Mouse (Mus musculus) limb, embryonic 15.5 days (tissue): Measurements from ENCODE around the gene Daam1. TPM values are rescaled to one million over a fixed set of nuclear protein-coding genes. Genes with fewer than 3 reads are reported as not detected.

ENCODE experiments used
- ATAC-seq: fragments of 200-750 bp; cut with Nextera tagmentation; 2 replicates; pipeline ENCODE4 v1.8.0; 2017; ENCODE audit warnings: low read depth, moderate TSS enrichment; ENCODE audit not compliant: insufficient number of reproducible peaks, low FRiP score, low TSS enrichment
- H3K27ac ChIP-seq: fragments of 300-500 bp; sonication (generic); 2 replicates; pipeline ENCODE4 v1.5.1; 2015; ENCODE audit warnings: moderate library complexity, mild to moderate bottlenecking, inconsistent platforms
- H3K27me3 ChIP-seq: fragments of 300-500 bp; sonication (generic); 2 replicates; pipeline ENCODE4 v1.6.1; 2015; ENCODE audit warnings: inconsistent platforms
- H3K36me3 ChIP-seq: fragments of 300-500 bp; sonication (generic); 2 replicates; pipeline ENCODE4 v1.6.1; 2015; ENCODE audit warnings: inconsistent platforms
- H3K4me1 ChIP-seq: fragments of 300-500 bp; sonication (generic); 2 replicates; pipeline ENCODE4 v1.6.1; 2015; ENCODE audit warnings: inconsistent platforms
- H3K4me2 ChIP-seq: fragments of 300-500 bp; sonication (generic); 2 replicates; pipeline ENCODE4 v1.6.1; 2015; ENCODE audit warnings: mild to moderate bottlenecking, inconsistent platforms
- H3K4me3 ChIP-seq: fragments of 300-500 bp; sonication (generic); 2 replicates; pipeline ENCODE4 v1.5.1; 2015; ENCODE audit warnings: mild to moderate bottlenecking, inconsistent platforms
- H3K9ac ChIP-seq: fragments of 300-500 bp; sonication (generic); 2 replicates; pipeline ENCODE4 v1.6.1; 2015; ENCODE audit warnings: inconsistent platforms
- H3K9me3 ChIP-seq: fragments of 300-500 bp; sonication (generic); 2 replicates; pipeline ENCODE4 v1.6.1; 2016; ENCODE audit warnings: inconsistent platforms
- WGBS: fragments of 180-500 bp; shearing (Covaris S2); methylation state at CpG from one replicate; pipeline ENCODE4 v1.1.7; 2015; 5-methylcytosine and 5-hydroxymethylcytosine counted together
- polyA plus RNA-seq: library from polyadenylated mRNA; unstranded; fragments of >200 nt; fragmentation: Nextera tagmentation; extraction: Ambion mirVana; gene quantifications from 2 replicates; pipeline ENCODE4 v1.2.1, GENCODE M21; 2015

Gene Daam1
- polyA plus RNA-seq, 1 experiment from 2014 or later = 10.5 TPM

GRCm38 (mm10) chr12:71903218-71903617 lies 72.3 kb downstream of the Daam1 start:
- Histone ChIP-seq H3K27ac (no peak overlapping the region), H3K4me3 (no peak overlapping the region), H3K9ac (no peak overlapping the region), H3K4me1 (peaks cover 24% of the 10 kb centered on the region), H3K27me3 (no peaks in the 10 kb centered on the region), H3K9me3 (no peaks in the 10 kb centered on the region), H3K36me3 (peaks cover 13% of the 10 kb centered on the region), H3K4me2 (no peak overlapping the region)
- no peak for ATAC-seq
- 92% methylated on average over 4 of the region's 4 CpGs for WGBS

GRCm38 (mm10) chr12:71904310-71904709 lies 73.4 kb downstream of the Daam1 start:
- ATAC-seq = no peak
- peaks cover 13% of the 10 kb centered on the region for H3K36me3 ChIP-seq
- WGBS = 84% methylated on average over 4 of the region's 4 CpGs

GRCm38 (mm10) chr12:71904926-71905325 lies 74.0 kb downstream of the Daam1 start:
- Histone ChIP-seq H3K4me2 (no peak overlapping the region), H3K4me3 (no peak overlapping the region), H3K36me3 (peaks cover 13% of the 10 kb centered on the region), H3K9me3 (no peaks in the 10 kb centered on the region), H3K27ac (no peak overlapping the region), H3K4me1 (peaks cover 17% of the 10 kb centered on the region), H3K27me3 (no peaks in the 10 kb centered on the region), H3K9ac (no peak overlapping the region)
- no peak for ATAC-seq
- WGBS = 79% methylated on average over 4 of the region's 4 CpGs

More at GRCm38 (mm10) chr12:71904310-71904709, 73.4 kb downstream of the Daam1 start:
- no peak overlapping the region for H3K4me3 ChIP-seq
- H3K4me1 ChIP-seq = peaks cover 17% of the 10 kb centered on the region
- no peaks in the 10 kb centered on the region for H3K9me3 ChIP-seq
- H3K27ac ChIP-seq = no peak overlapping the region
- no peak overlapping the region for H3K4me2 ChIP-seq
- no peaks in the 10 kb centered on the region for H3K27me3 ChIP-seq
- no peak overlapping the region for H3K9ac ChIP-seq

GRCm38 (mm10) chr12:71905640-71906320 lies 74.9 kb downstream of the Daam1 start:
- Histone ChIP-seq H3K9ac (no peak overlapping the region), H3K36me3 (peaks cover 13% of the 10 kb centered on the region), H3K27me3 (no peaks in the 10 kb centered on the region), H3K4me3 (no peak overlapping the region), H3K4me1 (peaks cover 17% of the 10 kb centered on the region), H3K4me2 (no peak overlapping the region), H3K9me3 (no peaks in the 10 kb centered on the region), H3K27ac (peak overlapping the region; percentile 73)
- WGBS = 70% methylated on average over 13 of the region's 13 CpGs
- ATAC-seq = no peak

GRCm38 (mm10) chr12:71906582-71907267 lies 75.8 kb downstream of the Daam1 start:
- 80% methylated on average over 12 of the region's 12 CpGs for WGBS
- H3K4me1 ChIP-seq = peaks cover 17% of the 10 kb centered on the region
- H3K27me3 ChIP-seq = no peaks in the 10 kb centered on the region
- peak; percentile 83 for ATAC-seq
- no peak overlapping the region for H3K4me3 ChIP-seq
- no peak overlapping the region for H3K4me2 ChIP-seq
- peak overlapping the region; percentile 73 for H3K27ac ChIP-seq
- H3K9ac ChIP-seq = no peak overlapping the region
- H3K36me3 ChIP-seq = peaks cover 10% of the 10 kb centered on the region
- H3K9me3 ChIP-seq = no peaks in the 10 kb centered on the region

GRCm38 (mm10) chr12:71908984-71909383 lies 78.1 kb downstream of the Daam1 start:
- Histone ChIP-seq H3K4me1 (peaks cover 21% of the 10 kb centered on the region), H3K4me3 (no peak overlapping the region), H3K36me3 (no peaks in the 10 kb centered on the region), H3K27me3 (no peaks in the 10 kb centered on the region), H3K9me3 (no peaks in the 10 kb centered on the region), H3K9ac (no peak overlapping the region), H3K4me2 (no peak overlapping the region), H3K27ac (no peak overlapping the region)
- 92% methylated on average over 5 of the region's 5 CpGs for WGBS
- no peak for ATAC-seq

- no peak overlapping the region for H3K9ac ChIP-seq
Measured at GRCm38 (mm10) chr12:71910246-71910645, 79.4 kb downstream of the Daam1 start.

GRCm38 (mm10) chr12:71912262-71912661 lies 81.4 kb downstream of the Daam1 start:
- no peak overlapping the region for H3K9ac ChIP-seq
- no peak overlapping the region for H3K27ac ChIP-seq
- H3K36me3 ChIP-seq = peaks cover 16% of the 10 kb centered on the region
- no peak for ATAC-seq
- no peaks in the 10 kb centered on the region for H3K27me3 ChIP-seq
- no peak overlapping the region for H3K4me3 ChIP-seq
- 57% methylated on average over 1 of the region's 1 CpGs for WGBS
- H3K9me3 ChIP-seq = no peaks in the 10 kb centered on the region
- peaks cover 4% of the 10 kb centered on the region; the same call in 1 of the 2 replicates for H3K4me1 ChIP-seq
- H3K4me2 ChIP-seq = no peak overlapping the region

More at GRCm38 (mm10) chr12:71910246-71910645, 79.4 kb downstream of the Daam1 start:
- Histone ChIP-seq H3K36me3 (no peaks in the 10 kb centered on the region), H3K9me3 (no peaks in the 10 kb centered on the region), H3K27me3 (no peaks in the 10 kb centered on the region), H3K4me1 (peaks cover 21% of the 10 kb centered on the region), H3K27ac (no peak overlapping the region; the same call in 1 of the 2 replicates), H3K4me3 (no peak overlapping the region), H3K4me2 (no peak overlapping the region)
- ATAC-seq = no peak
- 64% methylated on average over 7 of the region's 7 CpGs for WGBS

GRCm38 (mm10) chr12:71919156-71919555 lies 88.3 kb downstream of the Daam1 start:
- Histone ChIP-seq H3K4me2 (no peak overlapping the region), H3K4me3 (no peak overlapping the region), H3K36me3 (peaks cover 22% of the 10 kb centered on the region), H3K9ac (no peak overlapping the region), H3K27ac (no peak overlapping the region), H3K9me3 (no peaks in the 10 kb centered on the region), H3K4me1 (peaks cover 6% of the 10 kb centered on the region; the same call in 1 of the 2 replicates), H3K27me3 (no peaks in the 10 kb centered on the region)
- ATAC-seq = no peak
- WGBS = 55% methylated on average over 4 of the region's 4 CpGs

- Histone ChIP-seq H3K4me2 (no peak overlapping the region), H3K4me3 (no peak overlapping the region), H3K4me1 (peaks cover 6% of the 10 kb centered on the region; the same call in 1 of the 2 replicates), H3K9me3 (no peaks in the 10 kb centered on the region), H3K36me3 (peaks cover 22% of the 10 kb centered on the region), H3K27ac (no peak overlapping the region), H3K9ac (no peak overlapping the region), H3K27me3 (no peaks in the 10 kb centered on the region)
- 70% methylated on average over 3 of the region's 3 CpGs for WGBS
- no peak for ATAC-seq
Measured at GRCm38 (mm10) chr12:71919962-71920361, 89.1 kb downstream of the Daam1 start.

- no peak for ATAC-seq
- H3K27ac ChIP-seq = no peak overlapping the region
- no peak overlapping the region for H3K4me3 ChIP-seq
- no peak overlapping the region for H3K9ac ChIP-seq
- peaks cover 2% of the 10 kb centered on the region; the same call in 1 of the 2 replicates for H3K36me3 ChIP-seq
- H3K9me3 ChIP-seq = no peaks in the 10 kb centered on the region
- peaks cover 10% of the 10 kb centered on the region; the same call in 1 of the 2 replicates for H3K4me1 ChIP-seq
- WGBS = 86% methylated on average over 5 of the region's 5 CpGs
- no peaks in the 10 kb centered on the region for H3K27me3 ChIP-seq
- no peak overlapping the region for H3K4me2 ChIP-seq
Measured at GRCm38 (mm10) chr12:71922827-71923381, 92.0 kb downstream of the Daam1 start.

- no peaks in the 10 kb centered on the region for H3K9me3 ChIP-seq
- no peaks in the 10 kb centered on the region for H3K27me3 ChIP-seq
- H3K4me2 ChIP-seq = no peak overlapping the region
- no peak overlapping the region for H3K27ac ChIP-seq
- H3K36me3 ChIP-seq = no peaks in the 10 kb centered on the region
- no peak for ATAC-seq
- 0 out of 2 replicates have a peak, but pooled peaks cover 4% of the 10 kb centered on the region for H3K4me1 ChIP-seq
- no peak overlapping the region for H3K9ac ChIP-seq
- H3K4me3 ChIP-seq = no peak overlapping the region
- 82% methylated on average over 9 of the region's 9 CpGs for WGBS
Measured at GRCm38 (mm10) chr12:71924978-71925529, 94.2 kb downstream of the Daam1 start.
